ENCODE assay signal across 10 mouse cellular contexts in the genomic region with DNA sequence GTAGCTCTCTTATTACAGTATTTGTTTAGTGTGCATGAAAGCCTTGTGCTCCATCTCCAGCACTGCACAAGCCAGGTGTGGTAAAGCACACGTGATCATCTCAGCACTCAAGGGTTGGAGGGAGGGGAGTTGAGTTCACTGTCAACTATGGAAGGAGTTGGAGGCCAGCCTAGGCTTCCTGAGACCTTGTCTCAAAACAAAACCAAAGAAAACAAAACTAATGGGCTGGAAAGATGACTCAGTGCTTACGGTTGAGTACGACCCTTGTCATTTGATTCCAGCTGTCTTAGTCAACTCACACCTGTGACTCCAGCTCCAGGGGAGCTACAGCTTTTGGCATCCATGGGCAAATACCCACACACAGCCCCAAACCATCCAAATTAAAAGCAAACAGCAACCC. TPM values are rescaled to one million over a fixed set of nuclear protein-coding genes. Genes with fewer than 3 reads are reported as not detected.
DNase-seq lines count a peak whose midpoint lies in the region; ATAC-seq and TF ChIP-seq lines count a peak whose summit lies in the region.
"Had no signal": no experiment of that assay in that cellular context is flagged by ENCODE, and none has a peak within 500 bp of the region (broad histone marks: within the 10 kb centered on the region; RNA-seq: fewer than 3 reads in every experiment).

No protein-coding gene starts in this region.

- WGBS in kidney, adult 2 months: 12% methylated on average over 3 of the region's 3 CpGs
- WGBS in heart, embryonic 13.5 days: 34% methylated on average over 3 of the region's 3 CpGs
- 2% methylated on average over 3 of the region's 3 CpGs for WGBS in lung, postnatal 0 days
- WGBS in midbrain, embryonic 14.5 days: 76% methylated on average over 3 of the region's 3 CpGs

- H3K36me3 ChIP-seq in kidney, adult 2 months (ENCODE audit: control insufficient read depth, insufficient read depth, low read length): no peaks in the 10 kb centered on the region
- H3K36me3 ChIP-seq in E14TG2a.4 (ENCODE audit: insufficient read depth, low read length): peaks cover 26% of the 10 kb centered on the region
- H3K36me3 ChIP-seq in heart, embryonic 13.5 days: 0 out of 2 replicates have a peak, but pooled peaks cover 6% of the 10 kb centered on the region
- no peaks in the 10 kb centered on the region for H3K36me3 ChIP-seq in lung, postnatal 0 days (ENCODE audit: insufficient read depth, low read length)
- H3K36me3 ChIP-seq in midbrain, embryonic 14.5 days (ENCODE audit: control insufficient read depth, insufficient read depth, low read length): no peaks in the 10 kb centered on the region
- H3K36me3 ChIP-seq: embryonic facial prominence, embryonic 15.5 days had no signal

- TF ChIP-seq CTCF in kidney, adult 2 months (conservative IDR thresholded peaks at IDR 0.05; ENCODE audit: insufficient read depth, insufficient read length, low read depth, low read length): no peak
- TF ChIP-seq CTCF in E14TG2a.4 (conservative IDR thresholded peaks at IDR 0.05; ENCODE audit: low read length): no peak
- TF ChIP-seq CTCF in lung, postnatal 0 days (IDR thresholded peaks at IDR 0.05): no peak

- H3K27me3 ChIP-seq in kidney, adult 2 months (replicated peaks; ENCODE audit: control insufficient read depth, insufficient read depth, low read length): no peaks in the 10 kb centered on the region
- H3K27me3 ChIP-seq in E14TG2a.4 (ENCODE audit: insufficient read depth, low read length): no peaks in the 10 kb centered on the region
- peaks cover 46% of the 10 kb centered on the region for H3K27me3 ChIP-seq in heart, embryonic 13.5 days (replicated peaks)
- no peaks in the 10 kb centered on the region for H3K27me3 ChIP-seq in lung, postnatal 0 days (replicated peaks; ENCODE audit: insufficient read depth, low read length)
- no peaks in the 10 kb centered on the region for H3K27me3 ChIP-seq in midbrain, embryonic 14.5 days (ENCODE audit: control insufficient read depth, insufficient read depth, low read length)
- H3K27me3 ChIP-seq: embryonic facial prominence, embryonic 15.5 days had no signal

- peak overlapping the region; percentile 23; the same call in 1 of the 2 replicates for H3K4me3 ChIP-seq in kidney, adult 2 months (ENCODE audit: insufficient read depth, low read depth, low read length)
- peak overlapping the region; percentile 24 for H3K4me3 ChIP-seq in E14TG2a.4 (replicated peaks; ENCODE audit: low read length)
- H3K4me3 ChIP-seq in heart, embryonic 13.5 days: peak overlapping the region; percentile 2; the same call in 1 of the 2 replicates
- H3K4me3 ChIP-seq in lung, postnatal 0 days (ENCODE audit: low read depth, low read length): peak overlapping the region; percentile 21
- no peak overlapping the region for H3K4me3 ChIP-seq in midbrain, embryonic 14.5 days (replicated peaks; ENCODE audit: low read depth, low read length)
- H3K4me3 ChIP-seq: embryonic facial prominence, embryonic 15.5 days had no signal

- H3K4me2 ChIP-seq in heart, embryonic 13.5 days: peak overlapping the region; percentile 87
- peak overlapping the region; percentile 81 for H3K4me2 ChIP-seq in lung, postnatal 0 days (replicated peaks; ENCODE audit: low read depth, low read length)
- H3K4me2 ChIP-seq in midbrain, embryonic 14.5 days (ENCODE audit: low read length): no peak overlapping the region
- H3K4me2 ChIP-seq: embryonic facial prominence, embryonic 15.5 days had no signal

- peaks cover 2% of the 10 kb centered on the region; the same call in 1 of the 2 replicates for H3K4me1 ChIP-seq in kidney, adult 2 months (ENCODE audit: control insufficient read depth, insufficient read depth, low read length)
- peaks cover 74% of the 10 kb centered on the region for H3K4me1 ChIP-seq in E14TG2a.4 (replicated peaks; ENCODE audit: low read depth, low read length)
- peaks cover 42% of the 10 kb centered on the region for H3K4me1 ChIP-seq in heart, embryonic 13.5 days
- H3K4me1 ChIP-seq in lung, postnatal 0 days (ENCODE audit: insufficient read depth, low read depth, low read length): peaks cover 28% of the 10 kb centered on the region; the same call in 1 of the 2 replicates
- H3K4me1 ChIP-seq in midbrain, embryonic 14.5 days (ENCODE audit: control insufficient read depth, insufficient read depth, low read length): 0 out of 2 replicates have a peak, but pooled peaks cover 5% of the 10 kb centered on the region

- H3K9ac ChIP-seq in heart, embryonic 13.5 days: peak overlapping the region; percentile 38; the same call in 1 of the 2 replicates
- no peak overlapping the region; the same call in 1 of the 2 replicates for H3K9ac ChIP-seq in lung, postnatal 0 days (replicated peaks; ENCODE audit: low read depth)
- no peak overlapping the region for H3K9ac ChIP-seq in midbrain, embryonic 14.5 days (replicated peaks; ENCODE audit: low read length)
- H3K9ac ChIP-seq: embryonic facial prominence, embryonic 15.5 days had no signal

- TF ChIP-seq EP300 in lung, postnatal 0 days (IDR thresholded peaks at IDR 0.05): no peak

- peak overlapping the region; percentile 84 for H3K27ac ChIP-seq in kidney, adult 2 months (ENCODE audit: insufficient read depth, low read depth, low read length)
- peak overlapping the region; percentile 76 for H3K27ac ChIP-seq in heart, embryonic 13.5 days (replicated peaks)
- peak overlapping the region; percentile 92 for H3K27ac ChIP-seq in lung, postnatal 0 days (ENCODE audit: low read length)
- H3K27ac ChIP-seq in midbrain, embryonic 14.5 days (replicated peaks; ENCODE audit: low read depth, low read length): no peak overlapping the region
- H3K27ac ChIP-seq: embryonic facial prominence, embryonic 15.5 days had no signal

- DNase-seq in kidney, adult 2 months: peak; percentile 67
- no peak for DNase-seq in kidney, adult 8-10 months
- peak; percentile 76 for DNase-seq in lung, postnatal 0 days (ENCODE audit: low spot score)
- no peak for DNase-seq in retina, embryonic 14.5 days (ENCODE audit: low spot score)
- DNase-seq in midbrain, embryonic 14.5 days: no peak
- DNase-seq in frontal cortex, postnatal 25 days (ENCODE audit: low spot score in 2 of 2): no peak
- DNase-seq: thymus, postnatal 36 days had no signal

- no peak for ATAC-seq in heart, embryonic 13.5 days (ENCODE audit: extremely low read depth, insufficient number of reproducible peaks, low FRiP score, low TSS enrichment)
- ATAC-seq in lung, postnatal 0 days: 0 out of 2 replicates have a peak, but pooled peaks have one; percentile 0
- no peak for ATAC-seq in midbrain, embryonic 14.5 days (ENCODE audit: low FRiP score, low TSS enrichment)

- TF ChIP-seq POLR2A in kidney, adult 2 months (IDR thresholded peaks at IDR 0.05; ENCODE audit: low read depth, low read length): no peak

- no peaks in the 10 kb centered on the region for H3K9me3 ChIP-seq in E14TG2a.4 (ENCODE audit: low read length)
- H3K9me3 ChIP-seq in heart, embryonic 13.5 days: no peaks in the 10 kb centered on the region
- H3K9me3 ChIP-seq in lung, postnatal 0 days (ENCODE audit: low read length): no peaks in the 10 kb centered on the region
- H3K9me3 ChIP-seq in midbrain, embryonic 14.5 days (ENCODE audit: control insufficient read depth, low read length): no peaks in the 10 kb centered on the region
- H3K9me3 ChIP-seq: embryonic facial prominence, embryonic 15.5 days had no signal

RNA-seq across cellular contexts. Expression of a gene that starts 2.2 kb away (rescaled TPM):
- polyA plus RNA-seq in kidney, adult 2 months (2012; rRNA removed): 83.0 and 89.3 TPM in 2 replicates
- 40.0 and 47.0 TPM in 2 replicates for polyA plus RNA-seq in heart, embryonic 13.5 days (2015; fragmentation: Nextera tagmentation; extraction: Ambion mirVana)
- 186 and 211 TPM in 2 replicates for polyA plus RNA-seq in lung, postnatal 0 days (2015; fragmentation: Nextera tagmentation; extraction: Ambion mirVana)
- polyA plus RNA-seq in midbrain, embryonic 14.5 days (2014; fragmentation: Nextera tagmentation; extraction: Ambion mirVana): 39.5 and 45.8 TPM in 2 replicates

RNA-seq across cellular contexts. Expression of a gene that starts 11.9 kb away (rescaled TPM):
- 620 and 1,023 TPM in 2 replicates for polyA plus RNA-seq in kidney, adult 2 months (2012; rRNA removed)
- 570 and 648 TPM in 2 replicates for polyA plus RNA-seq in heart, embryonic 13.5 days (2015; fragmentation: Nextera tagmentation; extraction: Ambion mirVana)
- polyA plus RNA-seq in lung, postnatal 0 days (2015; fragmentation: Nextera tagmentation; extraction: Ambion mirVana): 906 and 1,023 TPM in 2 replicates
- polyA plus RNA-seq in midbrain, embryonic 14.5 days (2014; fragmentation: Nextera tagmentation; extraction: Ambion mirVana): 653 and 777 TPM in 2 replicates

RNA-seq across cellular contexts. Expression of a gene that starts 11.9 kb away (rescaled TPM):
- polyA plus RNA-seq in kidney, adult 2 months (2012; rRNA removed): 672 and 745 TPM in 2 replicates
- polyA plus RNA-seq in heart, embryonic 13.5 days (2015; fragmentation: Nextera tagmentation; extraction: Ambion mirVana): 527 and 576 TPM in 2 replicates
- polyA plus RNA-seq in lung, postnatal 0 days (2015; fragmentation: Nextera tagmentation; extraction: Ambion mirVana): 455 and 501 TPM in 2 replicates
- polyA plus RNA-seq in midbrain, embryonic 14.5 days (2014; fragmentation: Nextera tagmentation; extraction: Ambion mirVana): 497 and 604 TPM in 2 replicates

RNA-seq across cellular contexts. Expression of a gene that starts 30.4 kb away (rescaled TPM):
- polyA plus RNA-seq in kidney, adult 2 months (2012; rRNA removed): 71.3 and 87.8 TPM in 2 replicates
- polyA plus RNA-seq in heart, embryonic 13.5 days (2015; fragmentation: Nextera tagmentation; extraction: Ambion mirVana): 48.1 and 50.0 TPM in 2 replicates
- polyA plus RNA-seq in lung, postnatal 0 days (2015; fragmentation: Nextera tagmentation; extraction: Ambion mirVana): 37.6 and 39.3 TPM in 2 replicates
- polyA plus RNA-seq in midbrain, embryonic 14.5 days (2014; fragmentation: Nextera tagmentation; extraction: Ambion mirVana): 55.1 and 59.8 TPM in 2 replicates

RNA-seq across cellular contexts. Expression of a gene that starts 30.8 kb away (rescaled TPM):
- polyA plus RNA-seq in kidney, adult 2 months (2012; rRNA removed): 19.2 and 21.0 TPM in 2 replicates
- polyA plus RNA-seq in heart, embryonic 13.5 days (2015; fragmentation: Nextera tagmentation; extraction: Ambion mirVana): 17.0 and 17.8 TPM in 2 replicates
- polyA plus RNA-seq in lung, postnatal 0 days (2015; fragmentation: Nextera tagmentation; extraction: Ambion mirVana): 125 and 137 TPM in 2 replicates
- polyA plus RNA-seq in midbrain, embryonic 14.5 days (2014; fragmentation: Nextera tagmentation; extraction: Ambion mirVana): 8.0 and 18.4 TPM in 2 replicates

Comparison
In these comparisons a context has a peak if more than half of its experiments do, and no peak if none do; other contexts are left out.
1. DNase-seq: peak in kidney, adult 2 months (single experiment) and lung, postnatal 0 days (single experiment); none in kidney, adult 8-10 months (0 of 2), retina, embryonic 14.5 days (single experiment), midbrain, embryonic 14.5 days (single experiment) and frontal cortex, postnatal 25 days (0 of 2).